In the genomic region with DNA sequence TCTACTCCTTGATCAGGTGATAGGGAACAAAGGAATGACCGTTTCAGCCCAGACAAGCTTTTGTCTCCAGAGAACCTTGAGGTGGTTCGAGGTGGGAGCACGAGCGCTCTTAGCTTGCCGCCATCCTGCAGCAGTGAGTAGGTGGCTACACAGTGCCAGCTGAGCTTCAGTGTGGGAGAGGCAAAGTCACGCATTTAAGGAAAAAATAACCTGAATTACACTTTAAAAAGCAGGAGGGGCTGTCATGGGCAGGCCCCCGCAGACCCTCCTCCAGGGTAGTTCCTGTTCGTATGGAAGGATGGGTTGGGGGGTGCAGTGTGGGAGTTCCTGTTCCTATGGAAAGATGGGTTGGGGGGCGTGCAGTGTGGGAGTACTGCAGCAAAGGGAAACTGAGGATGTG, we compare ENCODE assay signal across 28 mouse cellular contexts. TPM values are rescaled to one million over a fixed set of nuclear protein-coding genes. Genes with fewer than 3 reads are reported as not detected.
DNase-seq lines count a peak whose midpoint lies in the region; TF ChIP-seq lines count a peak whose summit lies in the region.
"Had no signal": no experiment of that assay in that cellular context is flagged by ENCODE, and none has a peak within 500 bp of the region (broad histone marks: within the 10 kb centered on the region; RNA-seq: fewer than 3 reads in every experiment).

No protein-coding gene starts in this region.

- no peak for TF ChIP-seq CTCF in layer of hippocampus, adult 2 months (conservative IDR thresholded peaks at IDR 0.05)

- H3K4me3 ChIP-seq in layer of hippocampus, adult 2 months, result no peak overlapping the region
- H3K4me3 ChIP-seq: embryonic facial prominence, embryonic 12.5 days; forebrain, embryonic 12.5 days; limb, embryonic 13.5 days; liver, embryonic 12.5 days; midbrain, embryonic 12.5 days had no signal

- H3K27ac ChIP-seq in layer of hippocampus, adult 2 months, result peak overlapping the region; percentile 53; the same call in 1 of the 2 replicates
- H3K27ac ChIP-seq: embryonic facial prominence, embryonic 12.5 days; forebrain, embryonic 12.5 days; hindbrain, embryonic 14.5 days; limb, embryonic 13.5 days; liver, embryonic 12.5 days; midbrain, embryonic 12.5 days had no signal

- peak in 1 of 2 experiments; percentile 31 for DNase-seq in layer of hippocampus, adult 2 months (ENCODE audit: low spot score in 2 of 2)
- no peak for DNase-seq in layer of hippocampus, adult 9-11 months
- peak; percentile 68 to 75 for DNase-seq in frontal cortex, postnatal 36 days (ENCODE audit: low spot score in 2 of 2)
- peak; percentile 66 to 73 for DNase-seq in left cerebral cortex, postnatal 36 days (ENCODE audit: low spot score in 2 of 2)
- DNase-seq in telencephalon, adult 2 months (ENCODE audit: low read depth, low spot score), result peak; percentile 74
- no peak for DNase-seq in lung, postnatal 14 days
- no peak for DNase-seq in cerebellum, adult 11-12 months
- DNase-seq: cerebellum, adult 18-20 months; cerebellum, postnatal 14 days; gastrocnemius, postnatal 36 days; heart, postnatal 4 days; kidney, adult 8-10 months; kidney, postnatal 10 days; lung, adult 18-20 months; lung, postnatal 10 days; spleen, adult 18-20 months had no signal

- intact Hi-C loops in left cerebral cortex, postnatal 36 days (cut with DNase I), result no loop called here

RNA-seq across cellular contexts. Expression of a gene that starts 8.2 kb away (rescaled TPM):
- 10 to 100 TPM; 55.6 to 57.4 TPM for total RNA-seq in layer of hippocampus, adult 2 months (2021)
- 10 to 100 TPM; 62.2 to 69.6 TPM for total RNA-seq in left cerebral cortex, postnatal 36 days (2021)
- total RNA-seq: megakaryocyte, adult 5-6 weeks; monocyte, adult 5-6 weeks; neutrophil, adult 5-6 weeks had no signal

RNA-seq across cellular contexts. Expression of a gene that starts 28.7 kb away (rescaled TPM):
- total RNA-seq in layer of hippocampus, adult 2 months (2021), result under 1 TPM; 0.12 to 0.28 TPM
- under 1 TPM; 0.30 to 0.36 TPM for total RNA-seq in left cerebral cortex, postnatal 36 days (2021)
- total RNA-seq: adrenal gland, adult 18-20 months; adrenal gland, postnatal 4 days; gastrocnemius, postnatal 36 days; heart, adult 8-10 months; heart, postnatal 4 days; megakaryocyte, adult 5-6 weeks; monocyte, adult 5-6 weeks; neutrophil, adult 5-6 weeks had no signal

RNA-seq across cellular contexts. Expression of a gene that starts 47.1 kb away (rescaled TPM):
- total RNA-seq in layer of hippocampus, adult 2 months (2021), result 10 to 100 TPM; 10.1 to 11.5 TPM
- total RNA-seq in left cerebral cortex, postnatal 36 days (2021), result 10 to 100 TPM; 10.8 to 13.2 TPM

Comparison
In these comparisons a context has a peak if more than half of its experiments do, and no peak if none do; other contexts are left out.
1. DNase-seq: peak in frontal cortex, postnatal 36 days (2 of 2), left cerebral cortex, postnatal 36 days (2 of 2) and telencephalon, adult 2 months (single experiment); none in layer of hippocampus, adult 9-11 months (single experiment), lung, postnatal 14 days (single experiment) and cerebellum, adult 11-12 months (single experiment).